In genomic region chr15:97812875-97813274, GRCm38 (mm10) we compare ENCODE assay signal across 8 mouse cellular contexts. TPM values are rescaled to one million over a fixed set of nuclear protein-coding genes. Genes with fewer than 3 reads are reported as not detected.
DNase-seq lines count a peak whose midpoint lies in the region; ATAC-seq and TF ChIP-seq lines count a peak whose summit lies in the region.

No protein-coding gene starts in this region.

- H3K36me3 ChIP-seq in forebrain, embryonic 14.5 days (ENCODE audit: control insufficient read depth, insufficient read depth, low read length), result peaks cover 28% of the 10 kb centered on the region
- peaks cover 9% of the 10 kb centered on the region for H3K36me3 ChIP-seq in midbrain, embryonic 16.5 days (ENCODE audit: control insufficient read depth, insufficient read depth, low read length)

- H3K9me3 ChIP-seq in forebrain, embryonic 14.5 days (replicated peaks; ENCODE audit: control insufficient read depth, low read length), result no peaks in the 10 kb centered on the region
- H3K9me3 ChIP-seq in midbrain, embryonic 16.5 days (replicated peaks; ENCODE audit: control insufficient read depth, low read length, poor library complexity, severe bottlenecking), result no peaks in the 10 kb centered on the region

- peak overlapping the region; percentile 47 for H3K9ac ChIP-seq in forebrain, embryonic 14.5 days (ENCODE audit: low read length)
- H3K9ac ChIP-seq in midbrain, embryonic 16.5 days (ENCODE audit: low read depth, low read length), result 0 out of 2 replicates have a peak overlapping the region, but pooled peaks have one; percentile 28

- WGBS in forebrain, embryonic 14.5 days, result 66% methylated on average over 7 of the region's 7 CpGs
- 61% methylated on average over 7 of the region's 7 CpGs for WGBS in midbrain, embryonic 16.5 days

- intact Hi-C loops in heart, postnatal 36 days (cut with DNase I), result loop anchor here (1.0 kb wide), 1 partner anchor 36 kb away; no protein-coding TSS in a partner anchor
- intact Hi-C loops in left cerebral cortex, adult 2 months (cut with DNase I), result loop anchor here (1.0 kb wide), 1 partner anchor 16 kb away; no protein-coding TSS in a partner anchor
- intact Hi-C loops in left cerebral cortex, postnatal 36 days (cut with DNase I), result loop anchor here (5.0 kb wide), 1 partner anchor 34 kb away; no protein-coding TSS in a partner anchor

- H3K27me3 ChIP-seq in forebrain, embryonic 14.5 days (replicated peaks; ENCODE audit: control insufficient read depth, insufficient read depth, low read length), result no peaks in the 10 kb centered on the region
- no peaks in the 10 kb centered on the region for H3K27me3 ChIP-seq in midbrain, embryonic 16.5 days (ENCODE audit: control insufficient read depth, insufficient read depth, low read depth, low read length)

- peaks cover 20% of the 10 kb centered on the region for H3K4me1 ChIP-seq in forebrain, embryonic 14.5 days (ENCODE audit: control insufficient read depth, insufficient read depth, low read length)
- peaks cover 14% of the 10 kb centered on the region for H3K4me1 ChIP-seq in midbrain, embryonic 16.5 days (ENCODE audit: control insufficient read depth, insufficient read depth, low read length)

- TF ChIP-seq CTCF in left cerebral cortex, adult 2 months (IDR thresholded peaks at IDR 0.05), result no peak

- H3K27ac ChIP-seq in left cerebral cortex, adult 2 months, result peak overlapping the region; percentile 67
- peak overlapping the region; percentile 61; the same call in 1 of the 2 replicates for H3K27ac ChIP-seq in forebrain, embryonic 14.5 days (ENCODE audit: low read depth, low read length)
- H3K27ac ChIP-seq in midbrain, embryonic 16.5 days (ENCODE audit: low read length), result no peak overlapping the region; the same call in 1 of the 2 replicates

- peak; percentile 92 for DNase-seq in heart, adult 11 months
- DNase-seq in heart, postnatal 36 days, result no peak
- DNase-seq in left cerebral cortex, adult 2 months (ENCODE audit: extremely low spot score in 1 of 2, low spot score in 2 of 2), result no peak
- DNase-seq in left cerebral cortex, postnatal 36 days (ENCODE audit: low spot score in 2 of 2), result no peak
- DNase-seq in forebrain, embryonic 14.5 days (ENCODE audit: low spot score), result no peak
- no peak for DNase-seq in thymus, postnatal 36 days
- DNase-seq in adrenal gland, postnatal 14 days, result no peak

- H3K4me2 ChIP-seq in forebrain, embryonic 14.5 days (ENCODE audit: low read length), result 0 out of 2 replicates have a peak overlapping the region, but pooled peaks have one; percentile 3
- no peak overlapping the region for H3K4me2 ChIP-seq in midbrain, embryonic 16.5 days (ENCODE audit: low read length)

- no peak for ATAC-seq in forebrain, embryonic 14.5 days
- no peak for ATAC-seq in midbrain, embryonic 16.5 days

- H3K4me3 ChIP-seq in left cerebral cortex, adult 2 months, result no peak overlapping the region
- H3K4me3 ChIP-seq in forebrain, embryonic 14.5 days (ENCODE audit: low read depth, low read length), result no peak overlapping the region
- H3K4me3 ChIP-seq in midbrain, embryonic 16.5 days (ENCODE audit: low read depth, low read length), result no peak overlapping the region

RNA-seq across cellular contexts. Expression of gene Hdac7, which starts 31.4 kb away (rescaled TPM):
- 10 to 100 TPM; 26.9 to 37.1 TPM for total RNA-seq in heart, postnatal 36 days (2021)
- total RNA-seq in left cerebral cortex, adult 2 months (2021), result 10 to 100 TPM; 38.4 to 41.6 TPM
- total RNA-seq in left cerebral cortex, postnatal 36 days (2021), result 10 to 100 TPM; 21.4 to 36.4 TPM
- polyA plus RNA-seq in forebrain, embryonic 14.5 days (2014; fragmentation: Nextera tagmentation; extraction: Ambion mirVana), result 19.5 and 20.0 TPM in 2 replicates
- polyA plus RNA-seq in midbrain, embryonic 16.5 days (2015; fragmentation: Nextera tagmentation; extraction: Ambion mirVana), result 28.6 and 31.5 TPM in 2 replicates
- total RNA-seq in adrenal gland, postnatal 14 days (2021), result 60.1 and 75.8 TPM in 2 replicates

RNA-seq across cellular contexts. Expression of gene Slc48a1, which starts 34.6 kb away (rescaled TPM):
- 10 to 100 TPM; 73.3 to 84.1 TPM for total RNA-seq in heart, postnatal 36 days (2021)
- 100 to 1,000 TPM; 157 to 161 TPM for total RNA-seq in left cerebral cortex, adult 2 months (2021)
- total RNA-seq in left cerebral cortex, postnatal 36 days (2021), result 100 to 1,000 TPM; 165 to 196 TPM
- 65.4 and 69.1 TPM in 2 replicates for polyA plus RNA-seq in forebrain, embryonic 14.5 days (2014; fragmentation: Nextera tagmentation; extraction: Ambion mirVana)
- polyA plus RNA-seq in midbrain, embryonic 16.5 days (2015; fragmentation: Nextera tagmentation; extraction: Ambion mirVana), result 92.1 and 100 TPM in 2 replicates
- total RNA-seq in adrenal gland, postnatal 14 days (2021), result 68.8 and 76.9 TPM in 2 replicates

RNA-seq across cellular contexts. Expression of gene Rapgef3, which starts 45.1 kb away (rescaled TPM):
- 10 to 100 TPM; 25.4 to 27.4 TPM for total RNA-seq in heart, postnatal 36 days (2021)
- total RNA-seq in left cerebral cortex, adult 2 months (2021), result 10 to 100 TPM; 46.5 to 50.4 TPM
- total RNA-seq in left cerebral cortex, postnatal 36 days (2021), result 10 to 100 TPM; 35.7 to 52.9 TPM
- 4.9 and 6.4 TPM in 2 replicates for polyA plus RNA-seq in forebrain, embryonic 14.5 days (2014; fragmentation: Nextera tagmentation; extraction: Ambion mirVana)
- 19.7 and 21.3 TPM in 2 replicates for polyA plus RNA-seq in midbrain, embryonic 16.5 days (2015; fragmentation: Nextera tagmentation; extraction: Ambion mirVana)
- 22.2 and 24.9 TPM in 2 replicates for total RNA-seq in adrenal gland, postnatal 14 days (2021)
